Mouse (Mus musculus) ES-Bruce4 (cell line): Measurements from ENCODE around the gene Gtf2f2. TPM values are rescaled to one million over a fixed set of nuclear protein-coding genes. Genes with fewer than 3 reads are reported as not detected.
A peak's percentile ranks its signal among the peaks of the same experiment; 100 is the strongest.

Experiments
- H3K27ac ChIP-seq: 2 replicates; pipeline ENCODE4 v1.5.1; 2012; ENCODE audit warnings: low read length, inconsistent platforms; ENCODE audit not compliant: insufficient read depth
- H3K27me3 ChIP-seq: 2 replicates; pipeline ENCODE4 v1.6.1; 2012; ENCODE audit warnings: mild to moderate bottlenecking, low read length, inconsistent platforms; ENCODE audit not compliant: control insufficient read depth, poor library complexity, insufficient read depth, severe bottlenecking
- H3K36me3 ChIP-seq: 2 replicates; pipeline ENCODE4 v1.6.1; 2012; ENCODE audit warnings: inconsistent platforms, mild to moderate bottlenecking, low read length, moderate library complexity; ENCODE audit not compliant: control insufficient read depth, poor library complexity, insufficient read depth, severe bottlenecking
- H3K4me1 ChIP-seq: one replicate; pipeline ENCODE4 v1.8.1; 2011; ENCODE audit warnings: low read length; ENCODE audit not compliant: control insufficient read depth, insufficient read depth
- H3K4me3 ChIP-seq: 2 replicates; pipeline ENCODE4 v1.5.1; 2011; ENCODE audit warnings: low read depth, mild to moderate bottlenecking, low read length
- H3K9ac ChIP-seq: 2 replicates; pipeline ENCODE4 v1.6.1; 2012; ENCODE audit warnings: low read depth, mild to moderate bottlenecking, inconsistent platforms; ENCODE audit not compliant: poor library complexity, severe bottlenecking
- H3K9me3 ChIP-seq: replicated peaks from 2 replicates; pipeline ENCODE4 v1.6.1; 2012; ENCODE audit warnings: mild to moderate bottlenecking, low read length, inconsistent platforms; ENCODE audit not compliant: control insufficient read depth, poor library complexity, insufficient read depth, severe bottlenecking
- CTCF ChIP-seq: IDR thresholded peaks from one replicate; pipeline ENCODE4 v1.8.1; 2011; ENCODE audit warnings: low read depth, low read length
- EP300 ChIP-seq: IDR thresholded peaks from 2 replicates; pipeline ENCODE4 v1.6.1; 2011; ENCODE audit warnings: low read depth, low read length; ENCODE audit not compliant: insufficient read depth
- POLR2A ChIP-seq: IDR thresholded peaks from one replicate; pipeline ENCODE4 v1.8.1; 2011; ENCODE audit warnings: low read length; ENCODE audit not compliant: insufficient read depth
- polyA plus RNA-seq: library from polyadenylated mRNA; stranded (reverse); fragments of >200 nt; gene quantifications from 2 replicates; pipeline ENCODE4 v1.2.4, GENCODE M21; 2011; ENCODE audit warnings: low read depth; ENCODE audit not compliant: missing spikeins, insufficient read depth, insufficient read length

Gene Gtf2f2
- polyA plus RNA-seq, result 49.9 and 53.3 TPM in 2 replicates

GRCm38 (mm10) chr14:76010102-76011061, at the start of gene Gtf2f2:
Gene Gtf2f2, minus strand, starts transcription at chr14:76010865.
- Histone ChIP-seq H3K9me3 (no peaks in the 10 kb centered on the region; the same call in 1 of the 2 replicates), H3K4me3 (peak within 1 kb of the TSS; percentile 76), H3K27ac (no peak within 1 kb of the TSS), H3K36me3 (peaks cover 5% of the 10 kb centered on the region; the same call in 1 of the 2 replicates), H3K9ac (peak within 1 kb of the TSS; percentile 83), H3K4me1 (no peaks in the 10 kb centered on the region), H3K27me3 (no peaks in the 10 kb centered on the region; the same call in 1 of the 2 replicates)
- no peak for TF ChIP-seq CTCF
- peak; percentile 19 for TF ChIP-seq POLR2A
- TF ChIP-seq EP300, result peak; percentile 66; the same call in 1 of the 2 replicates

- Histone ChIP-seq H3K27ac (no peak overlapping the region), H3K27me3 (no peaks in the 10 kb centered on the region)
These were observed 48.8 kb upstream of the Gtf2f2 start for GRCm38 (mm10) chr14:76059441-76059840.

GRCm38 (mm10) chr14:76053726-76054125, 43.1 kb upstream of the Gtf2f2 start:
- Histone ChIP-seq H3K4me3 (no peak overlapping the region), H3K27me3 (no peaks in the 10 kb centered on the region), H3K4me1 (no peaks in the 10 kb centered on the region), H3K36me3 (no peaks in the 10 kb centered on the region), H3K9ac (no peak overlapping the region), H3K9me3 (no peaks in the 10 kb centered on the region), H3K27ac (no peak overlapping the region)
- TF ChIP-seq EP300 (no peak), POLR2A (no peak), CTCF (no peak)

More at GRCm38 (mm10) chr14:76059441-76059840, 48.8 kb upstream of the Gtf2f2 start:
- Histone ChIP-seq H3K9ac (no peak overlapping the region), H3K36me3 (no peaks in the 10 kb centered on the region), H3K4me1 (no peaks in the 10 kb centered on the region), H3K9me3 (no peaks in the 10 kb centered on the region), H3K4me3 (no peak overlapping the region)
- TF ChIP-seq CTCF (no peak), POLR2A (no peak)

GRCm38 (mm10) chr14:76051966-76052365, 41.3 kb upstream of the Gtf2f2 start:
- no peak overlapping the region for H3K9ac ChIP-seq
- H3K36me3 ChIP-seq, result no peaks in the 10 kb centered on the region
- H3K9me3 ChIP-seq, result no peaks in the 10 kb centered on the region
- no peaks in the 10 kb centered on the region for H3K27me3 ChIP-seq
- H3K4me1 ChIP-seq, result no peaks in the 10 kb centered on the region
- H3K4me3 ChIP-seq, result no peak overlapping the region
- H3K27ac ChIP-seq, result no peak overlapping the region
- TF ChIP-seq POLR2A, result no peak
- TF ChIP-seq EP300, result no peak
- TF ChIP-seq CTCF, result no peak

- Histone ChIP-seq H3K27me3 (no peaks in the 10 kb centered on the region; the same call in 1 of the 2 replicates), H3K4me1 (no peaks in the 10 kb centered on the region), H3K9me3 (no peaks in the 10 kb centered on the region), H3K27ac (no peak overlapping the region), H3K4me3 (no peak overlapping the region), H3K36me3 (no peaks in the 10 kb centered on the region), H3K9ac (no peak overlapping the region)
- TF ChIP-seq CTCF (no peak), POLR2A (no peak), EP300 (no peak)
These were observed 35.1 kb upstream of the Gtf2f2 start for GRCm38 (mm10) chr14:76045767-76046166.

- no peaks in the 10 kb centered on the region; the same call in 1 of the 2 replicates for H3K27me3 ChIP-seq
- TF ChIP-seq EP300 (no peak), CTCF (no peak), POLR2A (no peak)
- H3K9me3 ChIP-seq, result no peaks in the 10 kb centered on the region
- no peaks in the 10 kb centered on the region for H3K4me1 ChIP-seq
- H3K4me3 ChIP-seq, result no peak overlapping the region
- H3K9ac ChIP-seq, result no peak overlapping the region
- H3K27ac ChIP-seq, result no peak overlapping the region
- no peaks in the 10 kb centered on the region for H3K36me3 ChIP-seq
These were observed 33.5 kb upstream of the Gtf2f2 start for GRCm38 (mm10) chr14:76044164-76044557.
